Comparison of ENCODE assay signal across 8 mouse cellular contexts in genomic region chr11:63264432-63265061, GRCm38 (mm10).
A peak's percentile ranks its signal among the peaks of the same experiment; 100 is the strongest.
DNase-seq lines count a peak whose midpoint lies in the region; ATAC-seq and TF ChIP-seq lines count a peak whose summit lies in the region.

No protein-coding gene starts in this region.

- no peak for ATAC-seq in embryonic facial prominence, embryonic 15.5 days (ENCODE audit: insufficient number of reproducible peaks, low FRiP score, low TSS enrichment, low read depth)
- 0 out of 2 replicates have a peak, but pooled peaks have one; percentile 32 for ATAC-seq in stomach, postnatal 0 days (ENCODE audit: low FRiP score, low TSS enrichment)

- 50% methylated on average over 9 of the region's 9 CpGs for WGBS in embryonic facial prominence, embryonic 15.5 days
- WGBS in stomach, postnatal 0 days = 32% methylated on average over 9 of the region's 9 CpGs

- TF ChIP-seq EP300 in stomach, postnatal 0 days (optimal IDR thresholded peaks at IDR 0.05) = no peak

- H3K27ac ChIP-seq in left cerebral cortex, adult 2 months = no peak overlapping the region
- no peak overlapping the region for H3K27ac ChIP-seq in embryonic facial prominence, embryonic 15.5 days (replicated peaks)
- H3K27ac ChIP-seq in stomach, postnatal 0 days (replicated peaks) = no peak overlapping the region

- no peak overlapping the region for H3K4me3 ChIP-seq in left cerebral cortex, adult 2 months
- no peak overlapping the region for H3K4me3 ChIP-seq in embryonic facial prominence, embryonic 15.5 days (replicated peaks)
- no peak overlapping the region; the same call in 1 of the 2 replicates for H3K4me3 ChIP-seq in stomach, postnatal 0 days (ENCODE audit: low read depth, low read length)

- H3K9ac ChIP-seq in embryonic facial prominence, embryonic 15.5 days = no peak overlapping the region
- no peak overlapping the region for H3K9ac ChIP-seq in stomach, postnatal 0 days (ENCODE audit: low read length)

- peak overlapping the region; percentile 31 for H3K4me2 ChIP-seq in embryonic facial prominence, embryonic 15.5 days (replicated peaks)
- peak overlapping the region; percentile 35 for H3K4me2 ChIP-seq in stomach, postnatal 0 days (replicated peaks; ENCODE audit: low read depth)

- peak; percentile 65 for TF ChIP-seq CTCF in left cerebral cortex, adult 2 months (IDR thresholded peaks at IDR 0.05)
- TF ChIP-seq CTCF in stomach, postnatal 0 days (IDR thresholded peaks at IDR 0.05; ENCODE audit: low read depth) = peak; percentile 86

- intact Hi-C loops in left cerebral cortex, adult 2 months (cut with DNase I) = loop anchor here (5.0 kb wide), 2 partner anchors 128 to 1703 kb away; no protein-coding TSS in a partner anchor

- no peaks in the 10 kb centered on the region for H3K27me3 ChIP-seq in embryonic facial prominence, embryonic 15.5 days
- H3K27me3 ChIP-seq in stomach, postnatal 0 days (ENCODE audit: control insufficient read depth, insufficient read depth, low read length) = no peaks in the 10 kb centered on the region

- H3K4me1 ChIP-seq in embryonic facial prominence, embryonic 15.5 days = 0 out of 2 replicates have a peak, but pooled peaks cover 4% of the 10 kb centered on the region
- no peaks in the 10 kb centered on the region for H3K4me1 ChIP-seq in stomach, postnatal 0 days (replicated peaks; ENCODE audit: control insufficient read depth, insufficient read depth)

- H3K36me3 ChIP-seq in embryonic facial prominence, embryonic 15.5 days = no peaks in the 10 kb centered on the region
- H3K36me3 ChIP-seq in stomach, postnatal 0 days (ENCODE audit: control insufficient read depth, insufficient read depth, low read length) = no peaks in the 10 kb centered on the region

- H3K9me3 ChIP-seq in embryonic facial prominence, embryonic 15.5 days (replicated peaks) = no peaks in the 10 kb centered on the region
- H3K9me3 ChIP-seq in stomach, postnatal 0 days (ENCODE audit: control insufficient read depth, low read length) = no peaks in the 10 kb centered on the region

- no peak for DNase-seq in left cerebral cortex, adult 2 months (ENCODE audit: extremely low spot score in 1 of 2, low spot score in 2 of 2)
- DNase-seq in left cerebral cortex, adult 9 months (ENCODE audit: low spot score in 2 of 2) = no peak
- DNase-seq in R1 (ENCODE audit: low read depth, low spot score) (peak; percentile 61), liver (peak; percentile 8)
- peak; percentile 52 for DNase-seq in stomach, postnatal 0 days (ENCODE audit: low spot score)
- DNase-seq in layer of hippocampus, adult 18-20 months (ENCODE audit: low spot score in 2 of 2) = no peak
- no peak for DNase-seq in layer of hippocampus, adult 9-11 months

Comparison
In these comparisons a context has a peak if more than half of its experiments do, and no peak if none do; other contexts are left out.
1. DNase-seq: peak in R1 (single experiment), liver (single experiment) and stomach, postnatal 0 days (single experiment); none in left cerebral cortex, adult 2 months (0 of 2), left cerebral cortex, adult 9 months (0 of 2), layer of hippocampus, adult 18-20 months (0 of 2) and layer of hippocampus, adult 9-11 months (single experiment).